Mouse (Mus musculus) stomach, embryonic 15.5 days (tissue): Measurements from ENCODE around the gene Hoxc13. TPM values are rescaled to one million over a fixed set of nuclear protein-coding genes. Genes with fewer than 3 reads are reported as not detected.

Experiments used
- ATAC-seq: fragments of 200-750 bp; cut with Nextera tagmentation; 2 replicates; pipeline ENCODE4 v1.8.0; 2017; ENCODE audit warnings: low read depth, moderate number of reproducible peaks, moderate TSS enrichment; ENCODE audit not compliant: insufficient read depth, low FRiP score
- H3K27ac ChIP-seq: fragments of 300-500 bp; sonication (generic); 2 replicates; pipeline ENCODE4 v1.5.1; 2015; ENCODE audit warnings: mild to moderate bottlenecking, inconsistent platforms
- H3K27me3 ChIP-seq: fragments of 300-500 bp; sonication (generic); replicated peaks from 2 replicates; pipeline ENCODE4 v1.6.1; 2015; ENCODE audit warnings: inconsistent platforms
- H3K36me3 ChIP-seq: fragments of 300-500 bp; sonication (generic); 2 replicates; pipeline ENCODE4 v1.6.1; 2015; ENCODE audit warnings: inconsistent platforms
- H3K4me1 ChIP-seq: fragments of 300-500 bp; sonication (generic); 2 replicates; pipeline ENCODE4 v1.6.1; 2015; ENCODE audit warnings: inconsistent platforms
- H3K4me2 ChIP-seq: fragments of 300-500 bp; sonication (generic); 2 replicates; pipeline ENCODE4 v1.6.1; 2015; ENCODE audit warnings: mild to moderate bottlenecking, inconsistent platforms
- H3K4me3 ChIP-seq: fragments of 300-500 bp; sonication (generic); replicated peaks from 2 replicates; pipeline ENCODE4 v1.5.1; 2015; ENCODE audit warnings: inconsistent platforms
- H3K9ac ChIP-seq: fragments of 300-500 bp; sonication (generic); 2 replicates; pipeline ENCODE4 v1.6.1; 2015; ENCODE audit warnings: inconsistent platforms
- H3K9me3 ChIP-seq: fragments of 300-500 bp; sonication (generic); 2 replicates; pipeline ENCODE4 v1.6.1; 2016; ENCODE audit warnings: inconsistent platforms
- WGBS: fragments of 180-500 bp; shearing (Covaris S2); methylation state at CpG from one replicate; pipeline ENCODE4 v1.1.7; 2015; 5-methylcytosine and 5-hydroxymethylcytosine counted together
- polyA plus RNA-seq: library from polyadenylated mRNA; unstranded; fragments of >200 nt; fragmentation: Nextera tagmentation; extraction: Ambion mirVana; gene quantifications from 2 replicates; pipeline ENCODE4 v1.2.1, GENCODE M21; 2015

Hoxc13 gene
- polyA plus RNA-seq, 1 experiment from 2014 or later: not detected

- H3K27me3 ChIP-seq: peaks cover 93% of the 10 kb centered on the region
- no peak for ATAC-seq
- H3K4me3 ChIP-seq: no peak overlapping the region
- no peaks in the 10 kb centered on the region for H3K36me3 ChIP-seq
- H3K4me1 ChIP-seq: no peaks in the 10 kb centered on the region
- H3K9me3 ChIP-seq: no peaks in the 10 kb centered on the region
- no peak overlapping the region for H3K9ac ChIP-seq
- no peak overlapping the region for H3K4me2 ChIP-seq
- 3% methylated on average over 12 of the region's 12 CpGs for WGBS
- H3K27ac ChIP-seq: no peak overlapping the region
These were observed 36.0 kb downstream of the Hoxc13 start for GRCm38 (mm10) chr15:102956906-102957305.

- no peaks in the 10 kb centered on the region for H3K36me3 ChIP-seq
- H3K4me1 ChIP-seq: no peaks in the 10 kb centered on the region
- no peaks in the 10 kb centered on the region for H3K9me3 ChIP-seq
- no peak overlapping the region for H3K4me3 ChIP-seq
- WGBS: 2% methylated on average over 13 of the region's 13 CpGs
- no peak overlapping the region for H3K4me2 ChIP-seq
- no peak overlapping the region for H3K9ac ChIP-seq
- no peak for ATAC-seq
- H3K27ac ChIP-seq: no peak overlapping the region
- H3K27me3 ChIP-seq: peaks cover 89% of the 10 kb centered on the region
These were observed 38.8 kb downstream of the Hoxc13 start for GRCm38 (mm10) chr15:102959663-102960191.

GRCm38 (mm10) chr15:102961728-102962127 is 40.8 kb downstream of the Hoxc13 start:
- Histone ChIP-seq H3K4me1 (peaks cover 5% of the 10 kb centered on the region; the same call in 1 of the 2 replicates), H3K9ac (no peak overlapping the region), H3K4me3 (no peak overlapping the region), H3K9me3 (no peaks in the 10 kb centered on the region), H3K4me2 (no peak overlapping the region), H3K27me3 (peaks cover 89% of the 10 kb centered on the region), H3K36me3 (no peaks in the 10 kb centered on the region), H3K27ac (no peak overlapping the region)
- ATAC-seq: no peak
- WGBS: 4% methylated on average over 6 of the region's 6 CpGs

- Histone ChIP-seq H3K36me3 (no peaks in the 10 kb centered on the region), H3K4me2 (no peak overlapping the region), H3K27me3 (peaks cover 89% of the 10 kb centered on the region), H3K4me1 (peaks cover 8% of the 10 kb centered on the region; the same call in 1 of the 2 replicates), H3K9me3 (no peaks in the 10 kb centered on the region), H3K9ac (no peak overlapping the region), H3K4me3 (no peak overlapping the region), H3K27ac (no peak overlapping the region)
- WGBS: 2% methylated on average over 13 of the region's 13 CpGs
- ATAC-seq: no peak
These were observed 41.6 kb downstream of the Hoxc13 start for GRCm38 (mm10) chr15:102962492-102962891.

GRCm38 (mm10) chr15:102963259-102963658 is 42.4 kb downstream of the Hoxc13 start:
- Histone ChIP-seq H3K4me3 (no peak overlapping the region), H3K4me1 (peaks cover 8% of the 10 kb centered on the region; the same call in 1 of the 2 replicates), H3K27ac (no peak overlapping the region), H3K9me3 (no peaks in the 10 kb centered on the region), H3K9ac (no peak overlapping the region), H3K27me3 (peaks cover 88% of the 10 kb centered on the region), H3K36me3 (no peaks in the 10 kb centered on the region), H3K4me2 (no peak overlapping the region)
- ATAC-seq: no peak
- WGBS: 4% methylated on average over 8 of the region's 8 CpGs

- Histone ChIP-seq H3K9me3 (no peaks in the 10 kb centered on the region), H3K27me3 (peaks cover 87% of the 10 kb centered on the region), H3K4me2 (no peak overlapping the region), H3K36me3 (no peaks in the 10 kb centered on the region), H3K4me1 (peaks cover 8% of the 10 kb centered on the region; the same call in 1 of the 2 replicates), H3K27ac (no peak overlapping the region), H3K4me3 (no peak overlapping the region), H3K9ac (no peak overlapping the region)
- ATAC-seq: no peak
- 4% methylated on average over 28 of the region's 28 CpGs for WGBS
These were observed 43.1 kb downstream of the Hoxc13 start for GRCm38 (mm10) chr15:102963671-102964640.

GRCm38 (mm10) chr15:102965003-102965891 is 44.3 kb downstream of the Hoxc13 start:
- Histone ChIP-seq H3K4me3 (no peak overlapping the region), H3K9me3 (no peaks in the 10 kb centered on the region), H3K4me1 (peaks cover 8% of the 10 kb centered on the region; the same call in 1 of the 2 replicates), H3K9ac (no peak overlapping the region), H3K27me3 (peaks cover 91% of the 10 kb centered on the region), H3K4me2 (no peak overlapping the region), H3K36me3 (no peaks in the 10 kb centered on the region), H3K27ac (no peak overlapping the region)
- 5% methylated on average over 26 of the region's 26 CpGs for WGBS
- ATAC-seq: no peak

GRCm38 (mm10) chr15:102965892-102966775 is 45.2 kb downstream of the Hoxc13 start:
- 4% methylated on average over 29 of the region's 30 CpGs for WGBS
- Histone ChIP-seq H3K27ac (no peak overlapping the region), H3K4me1 (peaks cover 8% of the 10 kb centered on the region; the same call in 1 of the 2 replicates), H3K9ac (no peak overlapping the region), H3K4me3 (peak overlapping the region; percentile 14; the same call in 1 of the 2 replicates), H3K9me3 (no peaks in the 10 kb centered on the region), H3K27me3 (peaks cover 92% of the 10 kb centered on the region), H3K4me2 (peak overlapping the region; percentile 40), H3K36me3 (no peaks in the 10 kb centered on the region)
- no peak for ATAC-seq

- H3K36me3 ChIP-seq: no peaks in the 10 kb centered on the region
- H3K27ac ChIP-seq: no peak within 1 kb of the TSS
- 2% methylated on average over 27 of the region's 27 CpGs for WGBS
- H3K4me3 ChIP-seq: peak within 1 kb of the TSS; percentile 14; the same call in 1 of the 2 replicates
- no peaks in the 10 kb centered on the region for H3K9me3 ChIP-seq
- H3K4me1 ChIP-seq: peaks cover 8% of the 10 kb centered on the region; the same call in 1 of the 2 replicates
- H3K4me2 ChIP-seq: peak within 1 kb of the TSS; percentile 40
- H3K27me3 ChIP-seq: peaks cover 93% of the 10 kb centered on the region
- peak; percentile 27; the same call in 1 of the 2 replicates for ATAC-seq
- H3K9ac ChIP-seq: no peak within 1 kb of the TSS
These were observed 45.9 kb downstream of the Hoxc13 start, which contains the start of gene Hoxc10 for GRCm38 (mm10) chr15:102966776-102967311. Gene Hoxc10, plus strand, starts transcription at chr15:102966796.

GRCm38 (mm10) chr15:102967312-102967510 is 46.3 kb downstream of the Hoxc13 start, which contains the start of gene Hoxc5:
Gene Hoxc5, plus strand, starts transcription at chr15:102967443.
- H3K27ac ChIP-seq: no peak within 1 kb of the TSS
- H3K4me2 ChIP-seq: peak within 1 kb of the TSS; percentile 40
- peak within 1 kb of the TSS; percentile 14; the same call in 1 of the 2 replicates for H3K4me3 ChIP-seq
- ATAC-seq: no peak
- peaks cover 8% of the 10 kb centered on the region; the same call in 1 of the 2 replicates for H3K4me1 ChIP-seq
- no peak within 1 kb of the TSS for H3K9ac ChIP-seq
- H3K27me3 ChIP-seq: peaks cover 97% of the 10 kb centered on the region
- no peaks in the 10 kb centered on the region for H3K9me3 ChIP-seq
- no peaks in the 10 kb centered on the region for H3K36me3 ChIP-seq
- WGBS: 6% methylated on average over 12 of the region's 12 CpGs
